Mouse (Mus musculus): ENCODE data around the gene Itgbl1.
"Not testable (repeated sequence)": the region's sequence is repeated elsewhere in the genome, so short reads cannot be mapped to it uniquely, and the experiment has no call there.

The Itgbl1 gene

GRCm38 (mm10) chr14:123659921-123660385 is at the start of gene Itgbl1:
Gene Itgbl1 (plus strand): TSS chr14:123659971.
- DNase-seq (ENCODE audit: low spot score), result no peak

DNA sequence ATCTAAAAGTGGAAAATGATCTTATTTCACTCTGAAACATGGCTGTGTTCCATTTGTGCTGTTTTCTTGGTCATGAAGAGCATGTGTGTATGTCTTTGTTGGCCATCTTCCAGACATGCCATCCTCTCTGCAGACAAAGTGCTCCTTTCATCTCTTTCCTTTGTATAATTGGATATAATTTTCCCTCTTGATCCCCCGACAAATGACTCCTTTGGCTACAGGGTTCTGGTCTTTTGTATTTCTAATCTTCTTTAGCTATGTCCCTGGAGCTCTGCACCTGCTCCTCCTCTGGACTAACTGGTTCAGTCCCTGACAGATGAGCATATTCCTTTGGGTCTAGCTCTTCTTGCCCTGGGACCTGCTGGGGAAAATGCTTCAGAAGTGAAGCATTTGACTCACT is 36.8 kb upstream of the Itgbl1 start:
- DNase-seq (ENCODE audit: low spot score), result no peak

DNA sequence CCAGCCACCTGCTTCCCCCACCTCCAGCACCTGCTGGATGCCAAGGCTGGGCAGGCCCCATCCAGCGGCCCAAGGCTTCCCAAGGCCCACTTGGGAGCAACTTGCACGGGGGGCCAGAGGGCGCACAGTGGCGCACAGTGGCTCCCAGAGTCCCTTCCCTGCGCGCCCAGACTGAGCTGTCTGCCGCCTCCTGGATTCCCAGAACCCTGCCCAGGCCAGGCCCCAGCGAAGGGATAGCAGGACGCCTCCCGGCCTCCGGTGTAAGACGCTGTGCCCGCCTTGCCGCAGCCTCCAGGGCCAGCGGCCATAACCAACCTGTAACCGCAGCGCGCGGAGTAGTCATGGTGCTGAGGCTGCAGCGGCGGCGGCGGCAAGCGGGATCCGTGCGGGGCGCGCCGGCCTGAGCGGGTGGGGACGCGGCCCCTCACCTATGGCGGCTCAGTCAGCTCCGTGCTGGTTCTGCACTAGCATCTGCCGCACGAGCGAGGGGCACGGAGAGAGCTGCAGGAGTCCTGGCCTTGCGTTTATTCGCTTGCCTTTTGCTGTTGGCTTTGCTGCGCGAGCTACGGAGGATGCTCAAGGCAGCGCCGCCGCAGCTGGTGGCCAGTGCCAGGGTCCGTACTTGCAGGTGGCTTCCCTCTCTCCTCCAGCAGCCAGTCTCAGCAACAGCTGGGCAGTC is 33.1 kb upstream of the Itgbl1 start, which contains the start of gene Nalcn:
Nalcn (minus strand) TSS at position 644 of the 679 bp plus-strand sequence.
- no peak for DNase-seq (ENCODE audit: low spot score)

GRCm38 (mm10) chr14:123627180-123627562 is 32.6 kb upstream of the Itgbl1 start:
- no peak for DNase-seq (ENCODE audit: low spot score)

GRCm38 (mm10) chr14:123661091-123661491 is 1.3 kb downstream of the Itgbl1 start:
- peak; percentile 8 for DNase-seq (ENCODE audit: low spot score)

DNA sequence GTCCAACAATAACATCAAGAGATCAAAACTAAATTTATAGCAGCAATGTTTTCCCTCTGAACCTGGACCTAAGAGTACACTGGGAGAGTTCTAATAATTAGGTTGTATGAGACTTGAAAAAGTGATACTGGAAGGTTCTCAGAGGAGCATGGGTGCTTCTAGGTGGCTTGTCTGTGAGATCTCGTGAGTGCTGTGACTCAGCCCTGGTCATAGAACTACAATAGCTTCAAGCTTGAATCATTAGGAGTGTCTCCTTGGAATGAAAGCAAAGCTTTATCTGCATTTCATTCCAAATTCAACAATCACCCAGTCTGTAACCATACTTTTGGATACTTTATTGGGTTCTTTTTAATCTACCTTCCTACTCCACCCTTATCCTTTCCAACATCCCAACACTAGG is 2.6 kb downstream of the Itgbl1 start:
- no peak for DNase-seq (ENCODE audit: low spot score)

GRCm38 (mm10) chr14:123663206-123663605 is 3.4 kb downstream of the Itgbl1 start:
- no peak for DNase-seq (ENCODE audit: low spot score)

GRCm38 (mm10) chr14:123664451-123664850 is 4.7 kb downstream of the Itgbl1 start:
- DNase-seq (ENCODE audit: low spot score), result no peak

- DNase-seq (ENCODE audit: low spot score), result not testable (repeated sequence)
Measured at GRCm38 (mm10) chr14:123671076-123671475, 11.3 kb downstream of the Itgbl1 start.

DNA sequence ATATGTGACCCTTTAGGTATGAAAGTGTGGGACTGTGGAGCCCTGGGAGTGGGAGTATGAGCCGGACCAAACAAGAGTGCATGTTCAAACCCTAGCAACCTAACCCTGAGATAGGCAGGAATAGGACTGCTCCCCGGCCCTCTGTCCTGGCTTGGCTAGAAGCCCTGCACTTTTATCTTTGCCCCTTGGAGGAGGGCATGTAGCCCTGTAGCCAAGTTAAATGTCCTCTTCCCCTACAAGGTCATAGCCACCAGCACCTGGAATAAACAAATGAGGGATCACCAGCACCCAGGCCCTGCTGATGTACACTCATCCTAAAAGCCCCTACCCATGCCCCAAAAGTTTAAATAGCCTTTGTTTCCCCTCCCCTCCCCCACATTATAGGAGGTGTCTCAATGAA is 18.3 kb downstream of the Itgbl1 start:
- no peak for DNase-seq (ENCODE audit: low spot score)

DNA sequence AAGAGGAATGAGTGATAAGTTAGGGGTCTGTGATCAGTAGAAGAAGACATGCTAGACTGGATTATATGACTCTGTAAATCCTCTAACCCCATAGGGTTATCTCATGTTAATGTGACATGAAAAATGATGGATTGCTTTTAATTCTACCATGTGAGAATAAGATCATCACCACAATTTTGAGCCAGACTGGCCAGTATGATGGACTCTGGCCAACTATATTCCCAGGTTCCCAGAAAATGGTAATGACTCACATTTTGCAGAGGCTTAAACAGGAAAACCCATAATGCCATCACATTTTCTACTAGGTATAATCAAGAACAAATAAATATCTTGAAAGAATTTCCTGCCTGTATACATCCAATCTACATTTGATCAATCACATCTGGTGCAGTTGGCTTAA is 55.0 kb downstream of the Itgbl1 start:
- no peak for DNase-seq (ENCODE audit: low spot score)

GRCm38 (mm10) chr14:123742055-123742454 is 82.3 kb downstream of the Itgbl1 start:
- DNase-seq (ENCODE audit: low spot score), result no peak

DNA sequence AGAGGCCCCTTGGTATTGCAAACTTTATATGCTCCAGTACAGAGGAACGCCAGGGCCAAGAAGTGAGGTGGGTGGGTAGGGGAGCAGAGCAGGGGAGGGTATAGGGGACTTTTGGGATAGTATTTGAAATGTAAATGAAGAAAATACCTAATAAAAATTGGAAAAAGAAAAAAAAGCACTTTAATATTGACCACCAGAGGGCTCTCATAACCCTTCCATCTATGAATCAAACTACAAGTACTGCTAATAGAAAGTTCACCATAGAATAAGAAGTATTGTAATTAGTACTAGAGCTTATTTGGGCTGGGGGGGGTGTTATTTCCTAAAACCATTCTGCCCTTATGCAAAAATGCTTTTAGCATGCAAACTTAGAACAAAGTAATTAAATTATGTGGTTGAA is 91.2 kb downstream of the Itgbl1 start:
- peak; percentile 16 for DNase-seq (ENCODE audit: low spot score)

DNA sequence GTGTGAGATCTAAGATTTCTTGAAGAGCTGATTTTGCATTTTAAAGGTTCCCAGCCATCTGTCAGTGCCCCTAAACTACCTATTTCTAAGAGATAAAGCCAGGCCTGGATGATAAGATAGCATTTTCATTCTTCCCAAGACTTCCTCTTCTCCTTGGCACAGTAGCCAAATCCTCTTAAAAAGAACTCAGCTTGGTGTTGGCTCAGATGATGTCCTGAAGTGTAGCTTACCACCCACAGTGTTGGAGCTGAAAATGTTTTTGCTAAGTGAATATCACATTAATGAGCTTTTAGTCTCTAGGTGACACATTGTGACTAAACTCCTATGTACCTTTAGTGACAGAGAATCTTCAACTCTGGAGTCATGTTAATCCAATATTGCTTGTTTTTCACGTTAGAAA is 99.8 kb downstream of the Itgbl1 start:
- DNase-seq (ENCODE audit: low spot score), result no peak

- DNase-seq (ENCODE audit: low spot score), result no peak
Measured at GRCm38 (mm10) chr14:123760079-123760478, 100.3 kb downstream of the Itgbl1 start.

- peak; percentile 36 for DNase-seq (ENCODE audit: low spot score)
Measured at GRCm38 (mm10) chr14:123801744-123802143, 142.0 kb downstream of the Itgbl1 start.

GRCm38 (mm10) chr14:123837662-123838061 is 177.9 kb downstream of the Itgbl1 start:
- DNase-seq (ENCODE audit: low spot score), result no peak

DNA sequence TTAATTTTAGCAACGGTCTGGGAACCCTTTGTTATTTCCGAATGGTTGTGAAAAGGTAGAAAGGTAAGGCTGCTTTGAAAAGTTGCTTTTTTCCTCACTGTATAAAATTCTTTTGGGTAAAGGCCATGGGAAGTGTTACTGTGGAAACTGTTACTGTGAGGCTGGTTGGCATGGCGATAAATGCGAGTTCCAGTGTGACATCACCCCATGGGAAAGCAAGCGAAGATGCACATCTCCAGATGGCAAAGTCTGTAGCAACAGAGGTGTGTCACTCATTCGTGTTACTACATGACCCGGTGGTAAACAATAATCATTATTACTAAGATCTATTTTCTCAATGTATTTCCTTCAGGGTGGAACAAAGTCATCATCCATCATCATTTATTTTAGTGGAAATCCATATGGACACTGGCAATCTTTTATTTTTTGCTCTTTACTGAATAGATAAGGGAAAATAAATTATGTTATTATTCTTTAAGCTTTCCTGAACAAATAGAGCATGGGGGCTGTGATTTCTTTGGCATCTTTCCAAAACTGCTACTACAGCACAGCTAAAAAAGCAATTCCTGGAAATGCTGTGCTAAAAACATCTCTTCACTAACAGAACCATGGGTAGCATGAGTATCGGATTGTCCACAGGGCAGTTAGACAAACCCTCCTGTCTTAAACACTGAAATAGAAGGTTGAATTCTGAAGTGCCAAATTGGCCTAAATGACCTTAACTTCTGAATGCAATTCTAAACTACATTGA is 184.1 kb downstream of the Itgbl1 start:
- DNase-seq (ENCODE audit: low spot score), result no peak

DNA sequence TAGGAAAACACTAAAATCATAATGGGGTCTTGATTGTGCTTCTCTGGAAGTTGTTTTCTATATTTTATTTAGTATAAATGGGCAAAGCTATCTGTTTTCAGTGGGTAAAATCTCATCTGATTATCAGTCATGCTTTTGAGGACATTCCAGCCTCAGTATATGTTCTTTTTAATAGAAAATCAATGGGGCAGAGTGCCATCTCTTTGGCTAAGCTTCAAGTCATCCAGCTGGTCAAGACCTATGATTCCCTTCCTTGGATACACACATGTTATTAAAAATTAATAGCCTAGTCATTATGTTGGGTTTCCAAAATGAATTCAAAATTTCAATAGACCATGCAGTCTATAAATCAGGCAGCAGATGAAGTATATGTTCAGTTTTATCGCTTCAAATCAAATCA is 204.8 kb downstream of the Itgbl1 start:
- no peak for DNase-seq (ENCODE audit: low spot score)

DNA sequence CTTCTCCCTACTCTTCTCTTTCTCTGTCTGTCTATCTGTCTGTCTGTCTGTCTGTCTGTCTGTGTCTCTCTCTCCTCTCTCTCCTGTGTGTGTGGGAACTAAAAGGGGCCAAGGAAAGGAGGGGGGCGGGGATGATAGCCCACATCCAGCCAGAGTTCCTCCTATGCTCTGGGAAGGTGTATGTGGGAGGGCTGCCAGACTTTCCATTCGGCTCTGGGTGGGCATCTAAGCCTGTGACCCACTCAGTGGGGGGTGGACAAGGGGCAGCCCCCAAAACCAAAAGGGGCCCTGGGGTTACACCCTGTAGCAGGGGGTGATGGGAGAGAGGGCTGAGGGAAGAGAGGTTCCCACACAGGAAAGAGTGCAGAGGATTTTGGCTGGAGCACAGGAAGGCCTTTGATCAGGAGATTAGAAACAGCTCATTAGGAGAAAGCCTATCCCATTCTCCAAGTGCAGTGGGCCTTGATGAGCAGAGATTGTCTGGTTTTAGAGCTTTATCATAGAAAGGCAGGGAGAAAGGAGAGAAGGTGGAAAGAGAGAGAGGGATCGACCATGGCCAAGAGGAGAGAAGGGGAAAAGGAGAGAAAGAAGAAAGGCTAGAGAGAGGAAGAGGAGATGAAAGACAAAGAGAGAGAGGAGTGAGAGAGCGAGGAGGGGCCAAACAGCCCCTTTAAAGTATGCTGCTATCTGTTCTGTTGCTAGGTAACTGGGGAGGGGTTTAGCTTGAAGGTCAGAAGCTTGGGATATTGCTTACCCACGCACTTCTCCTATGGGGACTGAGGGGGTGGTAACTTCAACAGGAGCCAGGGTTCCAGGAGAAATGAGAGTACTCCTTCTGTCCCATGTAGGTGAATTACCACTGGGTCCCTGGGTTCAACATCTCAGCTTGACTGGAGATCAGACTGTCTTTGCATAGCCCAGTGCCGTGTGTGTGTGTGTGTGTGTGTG is 206.3 kb downstream of the Itgbl1 start:
- no peak for DNase-seq (ENCODE audit: low spot score)

- no peak for DNase-seq (ENCODE audit: low spot score)
Measured at GRCm38 (mm10) chr14:123927903-123928302, 268.1 kb downstream of the Itgbl1 start.

- DNase-seq (ENCODE audit: low spot score), result no peak
Measured at GRCm38 (mm10) chr14:123966531-123966930, 306.8 kb downstream of the Itgbl1 start.
